Mouse (Mus musculus) stomach, embryonic 14.5 days (tissue): ENCODE data around the gene Fcrl5. TPM values are rescaled to one million over a fixed set of nuclear protein-coding genes. Genes with fewer than 3 reads are reported as not detected.
"Not testable (repeated sequence)": the region's sequence is repeated elsewhere in the genome, so short reads cannot be mapped to it uniquely, and the experiment has no call there.

Source experiments
- ATAC-seq: fragments of 200-750 bp; cut with Nextera tagmentation; 2 replicates; pipeline ENCODE4 v1.8.0; 2017; ENCODE audit warnings: low read depth, moderate TSS enrichment; ENCODE audit not compliant: insufficient number of reproducible peaks, insufficient read depth, low FRiP score
- H3K27ac ChIP-seq: fragments of 300-500 bp; sonication (generic); 2 replicates; pipeline ENCODE4 v1.5.1; 2014; ENCODE audit warnings: mild to moderate bottlenecking, low read length, moderate library complexity, mixed read lengths
- H3K27me3 ChIP-seq: fragments of 300-500 bp; sonication (generic); 2 replicates; pipeline ENCODE4 v1.6.1; 2014; ENCODE audit warnings: low read length, control low read depth, mixed read lengths; ENCODE audit not compliant: control insufficient read depth, insufficient read depth
- H3K36me3 ChIP-seq: fragments of 300-500 bp; sonication (generic); 2 replicates; pipeline ENCODE4 v1.6.1; 2014; ENCODE audit warnings: mild to moderate bottlenecking, control low read depth, low read length, moderate library complexity, mixed read lengths; ENCODE audit not compliant: control insufficient read depth, insufficient read depth
- H3K4me1 ChIP-seq: fragments of 300-500 bp; sonication (generic); 2 replicates; pipeline ENCODE4 v1.6.1; 2014; ENCODE audit warnings: low read length, control low read depth, mixed read lengths; ENCODE audit not compliant: control insufficient read depth, insufficient read depth
- H3K4me2 ChIP-seq: fragments of 300-500 bp; sonication (generic); replicated peaks from 2 replicates; pipeline ENCODE4 v1.6.1; 2014; ENCODE audit warnings: low read depth, low read length, control low read depth
- H3K4me3 ChIP-seq: fragments of 300-500 bp; sonication (generic); 2 replicates; pipeline ENCODE4 v1.5.1; 2014; ENCODE audit warnings: low read depth, low read length, control low read depth
- H3K9ac ChIP-seq: fragments of 300-500 bp; sonication (generic); replicated peaks from 2 replicates; pipeline ENCODE4 v1.6.1; 2014; ENCODE audit warnings: low read depth, mild to moderate bottlenecking, control low read depth, low read length, moderate library complexity, mixed read lengths
- H3K9me3 ChIP-seq: fragments of 300-500 bp; sonication (generic); 2 replicates; pipeline ENCODE4 v1.6.1; 2016; ENCODE audit warnings: low read depth, low read length, control low read depth; ENCODE audit not compliant: control insufficient read depth
- WGBS: fragments of 180-500 bp; shearing (Covaris S2); extraction: QIAGEN DNeasy Blood & Tissue Kit; methylation state at CpG from one replicate; pipeline ENCODE4 v1.1.7; 2014; 5-methylcytosine and 5-hydroxymethylcytosine counted together
- polyA plus RNA-seq: library from polyadenylated mRNA; unstranded; fragments of >200 nt; fragmentation: Nextera tagmentation; extraction: Ambion mirVana; gene quantifications from 2 replicates; pipeline ENCODE4 v1.2.1, GENCODE M21; 2014

The Fcrl5 gene
- polyA plus RNA-seq, 1 experiment from 2014 or later = not detected

- not testable (repeated sequence) for H3K9ac ChIP-seq, H3K4me3 ChIP-seq, H3K4me2 ChIP-seq, H3K4me1 ChIP-seq, H3K27me3 ChIP-seq, H3K9me3 ChIP-seq, H3K36me3 ChIP-seq, H3K27ac ChIP-seq, ATAC-seq
These were observed 43.7 kb downstream of the Fcrl5 start for GRCm38 (mm10) chr3:87479230-87479629.

- Histone ChIP-seq H3K4me3 (no peak overlapping the region), H3K36me3 (no peaks in the 10 kb centered on the region), H3K9me3 (no peaks in the 10 kb centered on the region), H3K4me1 (no peaks in the 10 kb centered on the region), H3K9ac (no peak overlapping the region), H3K27ac (no peak overlapping the region), H3K27me3 (no peaks in the 10 kb centered on the region), H3K4me2 (no peak overlapping the region)
- ATAC-seq = no peak
- 85% methylated on average over 4 of the region's 4 CpGs for WGBS
These were observed 51.8 kb downstream of the Fcrl5 start for GRCm38 (mm10) chr3:87487392-87487791.

- no peaks in the 10 kb centered on the region for H3K4me1 ChIP-seq
- H3K27me3 ChIP-seq = no peaks in the 10 kb centered on the region
- no peaks in the 10 kb centered on the region for H3K9me3 ChIP-seq
- H3K4me2 ChIP-seq = no peak overlapping the region
- no peaks in the 10 kb centered on the region for H3K36me3 ChIP-seq
- WGBS = 69% methylated on average over 2 of the region's 2 CpGs
- H3K4me3 ChIP-seq = no peak overlapping the region
- no peak overlapping the region for H3K9ac ChIP-seq
- H3K27ac ChIP-seq = no peak overlapping the region
- no peak for ATAC-seq
These were observed 52.3 kb downstream of the Fcrl5 start for GRCm38 (mm10) chr3:87487911-87488310.

DNA sequence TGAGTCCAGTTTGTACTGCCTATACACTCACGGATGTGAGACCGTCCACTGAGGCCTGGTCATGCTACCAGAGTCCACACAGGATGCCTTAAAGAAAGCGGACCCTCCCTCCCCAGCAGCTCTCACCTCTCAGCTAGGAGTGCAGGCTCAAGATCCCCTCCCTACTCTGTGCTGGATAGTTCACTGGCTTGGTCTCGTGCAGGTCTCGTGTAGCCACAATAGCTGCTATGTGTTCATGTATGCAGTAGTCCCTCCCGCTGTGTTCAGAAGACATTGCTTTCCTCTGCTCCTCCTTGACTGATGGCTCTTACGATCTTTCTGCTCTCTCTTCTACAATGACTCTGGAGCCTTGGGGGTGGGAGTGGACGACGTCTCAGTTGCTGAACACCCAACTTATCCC, 62.7 kb downstream of the Fcrl5 start:
- Histone ChIP-seq H3K36me3 (no peaks in the 10 kb centered on the region), H3K27ac (no peak overlapping the region), H3K9ac (no peak overlapping the region), H3K27me3 (no peaks in the 10 kb centered on the region), H3K4me1 (no peaks in the 10 kb centered on the region), H3K4me3 (no peak overlapping the region), H3K9me3 (no peaks in the 10 kb centered on the region), H3K4me2 (no peak overlapping the region)
- WGBS = 82% methylated on average over 9 of the region's 9 CpGs
- no peak for ATAC-seq

DNA sequence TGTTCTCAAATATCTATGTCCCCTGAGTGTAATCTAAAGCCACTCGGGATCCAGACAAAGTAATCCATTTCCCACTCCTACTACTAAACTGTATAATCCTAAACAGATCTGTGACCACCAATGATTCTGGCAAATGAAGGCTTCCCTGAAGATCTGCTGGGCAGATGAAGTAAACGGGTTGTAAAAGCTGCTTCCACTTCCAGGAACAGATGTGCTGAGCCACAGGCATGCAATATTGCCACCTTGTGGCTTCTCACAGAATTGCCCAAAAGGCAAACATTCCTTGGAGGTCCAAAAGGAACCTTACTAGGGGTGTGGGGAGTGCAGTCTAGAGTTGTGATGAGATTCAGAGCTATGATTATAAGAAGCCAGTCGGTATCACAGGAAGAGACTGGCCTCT, 63.5 kb downstream of the Fcrl5 start:
- Histone ChIP-seq H3K4me3 (no peak overlapping the region), H3K27ac (no peak overlapping the region), H3K36me3 (no peaks in the 10 kb centered on the region), H3K4me1 (no peaks in the 10 kb centered on the region), H3K4me2 (no peak overlapping the region), H3K27me3 (no peaks in the 10 kb centered on the region), H3K9ac (no peak overlapping the region), H3K9me3 (no peaks in the 10 kb centered on the region)
- ATAC-seq = no peak
- whole genome bisulfite sequencing = 12% methylated on average over 3 of the region's 3 CpGs

DNA sequence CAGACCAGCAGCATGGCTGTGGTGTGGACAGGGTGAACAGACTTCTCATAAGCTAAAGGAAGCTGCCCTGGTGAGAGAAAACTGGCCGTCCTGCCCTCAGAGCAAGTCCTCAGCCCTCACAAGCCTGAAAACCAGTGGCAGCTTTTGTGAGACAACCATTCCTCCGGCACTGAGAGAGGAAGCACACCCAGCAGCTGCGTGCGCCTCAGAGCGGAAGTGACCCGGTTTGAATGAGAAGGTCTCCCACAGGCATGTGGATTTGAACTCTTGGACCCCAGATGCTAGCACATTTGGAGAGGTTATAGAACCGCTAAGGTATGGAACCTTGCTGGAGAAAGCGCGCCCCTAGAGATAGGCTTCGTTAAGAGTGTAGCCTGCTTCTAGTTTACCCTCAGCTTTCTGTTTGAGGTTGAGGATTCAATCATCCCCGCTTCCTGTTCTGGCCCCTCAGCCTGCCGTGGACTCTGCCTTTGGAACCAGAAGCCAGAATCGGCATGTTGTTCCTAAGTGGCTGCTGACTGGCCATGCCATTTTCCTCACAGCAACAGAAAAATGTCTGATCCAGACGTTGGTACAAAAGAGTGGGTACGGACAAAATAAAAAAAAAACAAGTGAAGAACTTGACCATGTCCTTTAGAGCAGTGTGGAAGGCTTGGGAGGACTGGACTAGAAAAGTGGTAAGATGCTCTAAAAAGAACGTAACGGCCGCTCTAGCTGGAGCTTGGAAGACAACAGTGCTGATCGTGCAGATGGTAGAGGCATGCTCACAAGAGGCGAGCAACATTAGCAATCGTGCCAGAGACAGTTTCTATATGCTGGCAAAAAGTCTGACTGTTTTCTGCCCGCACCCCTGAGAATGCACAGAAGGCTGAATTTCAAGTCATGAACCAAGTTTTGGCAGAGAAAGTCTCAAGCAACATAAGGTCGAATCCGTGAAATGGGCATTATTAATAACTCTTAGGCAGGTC, 64.8 kb downstream of the Fcrl5 start:
- WGBS = 76% methylated on average over 24 of the region's 24 CpGs

DNA sequence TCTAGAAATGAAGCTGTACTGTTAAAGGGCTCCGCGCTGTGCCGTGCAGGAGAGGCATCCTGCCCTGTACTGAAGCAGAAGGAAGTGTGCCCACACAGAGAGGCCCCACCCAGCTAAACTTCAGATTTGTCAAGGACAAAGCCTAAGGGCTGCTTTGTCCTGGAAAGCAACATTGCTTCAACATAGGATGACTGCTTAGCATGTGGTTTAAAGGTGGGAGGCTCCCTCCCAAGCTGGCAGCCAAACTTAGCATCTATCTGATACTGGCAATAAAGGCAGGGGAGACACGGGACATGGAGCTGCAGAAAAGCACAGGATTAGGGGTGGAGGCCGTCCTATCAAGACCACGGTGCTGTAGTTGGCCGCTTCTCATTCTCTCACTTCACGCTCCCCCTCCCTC, 65.6 kb downstream of the Fcrl5 start:
- no peaks in the 10 kb centered on the region for H3K36me3 ChIP-seq
- H3K9ac ChIP-seq = no peak overlapping the region
- H3K9me3 ChIP-seq = no peaks in the 10 kb centered on the region
- H3K4me3 ChIP-seq = no peak overlapping the region
- no peak overlapping the region for H3K4me2 ChIP-seq
- H3K4me1 ChIP-seq = no peaks in the 10 kb centered on the region
- WGBS = 49% methylated on average over 8 of the region's 8 CpGs
- H3K27me3 ChIP-seq = no peaks in the 10 kb centered on the region
- ATAC-seq = no peak
- no peak overlapping the region for H3K27ac ChIP-seq

More for the DNA sequence above, 64.8 kb downstream of the Fcrl5 start:
- ATAC-seq = no peak
- Histone ChIP-seq H3K36me3 (no peaks in the 10 kb centered on the region), H3K4me1 (no peaks in the 10 kb centered on the region), H3K4me2 (no peak overlapping the region), H3K27me3 (no peaks in the 10 kb centered on the region), H3K9me3 (no peaks in the 10 kb centered on the region), H3K27ac (no peak overlapping the region), H3K9ac (no peak overlapping the region), H3K4me3 (no peak overlapping the region)

- Histone ChIP-seq H3K9me3 (no peaks in the 10 kb centered on the region), H3K9ac (no peak overlapping the region), H3K4me3 (no peak overlapping the region), H3K4me1 (no peaks in the 10 kb centered on the region), H3K27me3 (no peaks in the 10 kb centered on the region), H3K27ac (no peak overlapping the region), H3K36me3 (no peaks in the 10 kb centered on the region), H3K4me2 (no peak overlapping the region)
- WGBS = 88% methylated on average over 6 of the region's 6 CpGs
- no peak for ATAC-seq
These were observed 67.2 kb downstream of the Fcrl5 start for GRCm38 (mm10) chr3:87502771-87503170.

DNA sequence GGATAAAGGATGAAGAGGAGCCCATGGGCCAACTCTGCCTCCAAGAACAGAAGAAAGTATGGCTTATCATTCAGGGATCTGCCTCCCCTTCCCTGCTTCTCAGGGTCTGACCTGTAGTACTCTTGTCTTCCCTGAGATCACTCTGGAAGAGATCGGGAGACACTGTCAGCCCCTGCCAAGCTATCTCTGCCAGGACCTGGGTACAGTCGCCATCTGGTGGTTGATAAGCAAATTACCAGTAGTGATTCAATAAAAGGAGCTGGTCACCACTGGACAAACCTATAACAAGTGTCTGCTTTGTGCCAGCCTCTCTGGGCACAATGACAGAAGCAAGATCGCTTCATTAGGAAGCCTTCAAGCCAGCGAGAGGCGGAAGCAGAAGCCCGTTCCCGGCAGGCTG, 68.8 kb downstream of the Fcrl5 start:
- no peak overlapping the region for H3K4me2 ChIP-seq
- 0 out of 2 replicates have a peak, but pooled peaks cover 3% of the 10 kb centered on the region for H3K4me1 ChIP-seq
- 38% methylated on average over 7 of the region's 7 CpGs for WGBS
- no peaks in the 10 kb centered on the region for H3K36me3 ChIP-seq
- H3K9me3 ChIP-seq = no peaks in the 10 kb centered on the region
- no peak overlapping the region for H3K27ac ChIP-seq
- H3K4me3 ChIP-seq = no peak overlapping the region
- ATAC-seq = no peak
- H3K9ac ChIP-seq = no peak overlapping the region
- no peaks in the 10 kb centered on the region for H3K27me3 ChIP-seq
